Mouse (Mus musculus): Measurements from ENCODE around the gene Ssbp1.

Gene Ssbp1

DNA sequence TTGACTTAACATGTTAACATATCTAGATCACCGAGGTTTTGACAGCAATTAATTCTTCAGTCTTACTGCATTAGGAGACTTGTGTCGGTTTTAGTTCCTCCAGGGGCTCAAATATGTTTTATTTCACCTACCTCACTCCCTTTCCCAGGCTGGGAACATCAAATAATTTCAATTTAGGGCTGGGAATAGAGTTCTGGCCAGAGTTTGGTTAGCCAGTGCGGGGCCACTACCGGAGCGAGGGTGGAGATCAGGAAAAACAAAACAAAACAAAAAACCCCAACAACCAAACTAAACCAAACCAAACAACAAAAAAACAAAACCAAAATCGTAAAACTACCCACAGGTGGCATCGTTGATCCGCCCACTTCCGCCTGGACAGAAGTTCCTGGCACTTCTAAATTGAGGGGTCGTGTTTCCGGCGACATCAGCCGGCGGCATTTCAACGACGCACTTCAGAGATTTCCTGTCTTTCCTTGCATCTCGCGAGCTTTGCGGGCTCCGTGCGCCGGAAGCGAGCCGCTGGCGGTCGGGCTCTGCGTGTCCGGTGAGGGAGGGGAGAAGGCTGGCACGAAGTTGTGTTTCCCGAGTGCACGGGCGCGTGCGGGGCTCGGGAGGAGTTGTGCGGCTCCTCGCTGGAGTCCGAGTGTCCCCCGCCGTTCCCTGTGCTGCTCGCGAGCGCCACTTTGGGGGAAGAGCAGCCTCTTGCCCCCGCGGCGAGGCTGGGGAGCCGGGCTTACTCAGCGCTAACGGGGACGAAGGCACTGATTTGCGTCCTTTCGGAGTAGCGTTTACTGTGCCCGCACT, at the start of gene Ssbp1:
Ssbp1 (plus strand) TSS at position 437 of the 804 bp plus-strand sequence.
- DNase-seq (ENCODE audit: low spot score) = peak; percentile 83

GRCm38 (mm10) chr6:40423013-40423412, 48.1 kb upstream of the Ssbp1 start:
- no peak for DNase-seq (ENCODE audit: low spot score)

DNA sequence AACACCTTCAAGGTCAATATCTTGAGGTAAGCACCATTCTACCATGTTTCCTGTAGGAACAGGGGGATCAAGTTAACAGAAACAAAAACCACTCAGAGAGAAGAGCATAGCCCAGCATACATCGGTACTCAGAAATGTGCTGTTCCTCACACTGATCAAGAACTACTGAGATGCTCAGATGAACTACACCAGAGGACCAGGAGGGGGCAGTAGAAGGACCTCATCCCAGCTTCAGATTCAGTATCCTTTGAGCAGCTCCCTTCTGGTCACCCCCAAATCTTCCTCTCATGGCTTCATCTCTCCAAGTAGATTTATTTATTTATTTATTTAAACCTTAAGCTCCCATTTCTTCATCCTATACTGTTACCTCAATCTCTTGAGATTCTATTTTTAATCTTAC, 47.4 kb upstream of the Ssbp1 start:
- DNase-seq (ENCODE audit: low spot score) = no peak

- DNase-seq (ENCODE audit: low spot score) = no peak
Observed at GRCm38 (mm10) chr6:40427441-40427840, 43.7 kb upstream of the Ssbp1 start.

DNA sequence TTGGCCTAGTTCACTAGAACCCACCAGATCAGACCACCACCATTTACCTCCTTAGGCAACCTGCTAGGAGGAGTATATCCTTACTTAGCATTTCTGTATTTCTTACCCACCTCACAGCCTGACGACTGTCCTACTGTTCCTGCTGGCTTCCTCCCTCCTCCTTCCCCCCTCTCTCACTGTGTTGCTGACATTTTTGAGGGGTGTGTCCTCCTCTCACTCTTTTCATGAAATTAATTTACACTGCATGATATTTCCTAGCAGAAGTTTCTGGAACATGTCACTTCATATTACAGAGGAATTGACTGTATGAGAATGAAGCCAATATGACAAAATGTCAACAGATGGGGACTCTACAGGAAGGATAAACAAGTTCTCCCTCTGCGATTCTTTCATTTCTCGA, 42.5 kb upstream of the Ssbp1 start:
- no peak for DNase-seq (ENCODE audit: low spot score)

- no peak for DNase-seq (ENCODE audit: low spot score)
Observed at GRCm38 (mm10) chr6:40429521-40429931, 41.6 kb upstream of the Ssbp1 start.

- DNase-seq (ENCODE audit: low spot score) = no peak
Observed at GRCm38 (mm10) chr6:40430251-40430650, 40.9 kb upstream of the Ssbp1 start.

GRCm38 (mm10) chr6:40430878-40431277, 40.3 kb upstream of the Ssbp1 start:
- no peak for DNase-seq (ENCODE audit: low spot score)

GRCm38 (mm10) chr6:40431356-40431755, 39.8 kb upstream of the Ssbp1 start:
- no peak for DNase-seq (ENCODE audit: low spot score)

GRCm38 (mm10) chr6:40431812-40432211, 39.3 kb upstream of the Ssbp1 start:
- no peak for DNase-seq (ENCODE audit: low spot score)

DNA sequence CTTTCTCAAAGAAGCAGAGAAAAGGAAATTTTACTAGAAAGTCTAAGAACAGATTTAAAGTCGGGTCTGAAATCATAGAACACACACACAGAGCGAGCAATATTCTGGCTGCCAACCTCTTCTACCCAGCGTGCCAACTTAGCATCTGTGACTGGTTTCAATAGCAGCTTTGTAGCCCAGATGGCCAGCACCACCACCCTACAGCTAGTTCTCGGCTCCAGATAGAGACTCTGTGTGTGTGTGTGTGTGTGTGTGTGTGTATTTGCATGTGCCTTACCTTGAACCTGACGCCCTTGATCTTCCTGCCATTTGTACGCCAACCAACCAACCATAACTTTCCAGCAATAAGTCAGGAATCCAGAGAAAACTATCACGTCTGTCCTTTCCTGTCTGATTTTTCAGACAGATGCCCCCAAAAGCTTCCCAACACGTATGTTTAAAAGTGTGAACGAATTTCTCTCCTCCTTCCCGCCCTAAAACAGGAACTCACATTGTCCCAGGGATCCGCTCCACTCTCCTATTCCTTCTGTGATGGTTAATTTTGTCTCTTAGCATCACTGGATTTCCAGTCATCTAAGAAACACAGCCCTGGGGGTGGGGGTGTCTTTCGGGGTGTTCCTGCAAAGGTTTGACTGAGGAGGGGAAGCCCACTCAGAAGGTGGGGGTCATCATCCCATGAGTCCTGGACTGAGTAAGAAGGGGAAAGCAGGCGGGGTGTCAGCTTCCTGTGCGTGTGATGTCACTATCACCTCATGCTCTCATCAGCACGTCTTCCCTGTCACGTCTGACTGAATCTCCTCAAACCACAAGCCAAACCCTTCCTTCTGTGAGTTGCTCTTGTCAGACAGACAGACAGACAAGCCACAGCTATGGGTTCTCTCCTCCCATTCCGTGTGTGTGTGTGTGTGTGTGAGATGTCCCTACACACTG, 38.5 kb upstream of the Ssbp1 start:
- peak; percentile 77 for DNase-seq (ENCODE audit: low spot score)

GRCm38 (mm10) chr6:40434697-40435096, 36.5 kb upstream of the Ssbp1 start:
- DNase-seq (ENCODE audit: low spot score) = no peak

DNA sequence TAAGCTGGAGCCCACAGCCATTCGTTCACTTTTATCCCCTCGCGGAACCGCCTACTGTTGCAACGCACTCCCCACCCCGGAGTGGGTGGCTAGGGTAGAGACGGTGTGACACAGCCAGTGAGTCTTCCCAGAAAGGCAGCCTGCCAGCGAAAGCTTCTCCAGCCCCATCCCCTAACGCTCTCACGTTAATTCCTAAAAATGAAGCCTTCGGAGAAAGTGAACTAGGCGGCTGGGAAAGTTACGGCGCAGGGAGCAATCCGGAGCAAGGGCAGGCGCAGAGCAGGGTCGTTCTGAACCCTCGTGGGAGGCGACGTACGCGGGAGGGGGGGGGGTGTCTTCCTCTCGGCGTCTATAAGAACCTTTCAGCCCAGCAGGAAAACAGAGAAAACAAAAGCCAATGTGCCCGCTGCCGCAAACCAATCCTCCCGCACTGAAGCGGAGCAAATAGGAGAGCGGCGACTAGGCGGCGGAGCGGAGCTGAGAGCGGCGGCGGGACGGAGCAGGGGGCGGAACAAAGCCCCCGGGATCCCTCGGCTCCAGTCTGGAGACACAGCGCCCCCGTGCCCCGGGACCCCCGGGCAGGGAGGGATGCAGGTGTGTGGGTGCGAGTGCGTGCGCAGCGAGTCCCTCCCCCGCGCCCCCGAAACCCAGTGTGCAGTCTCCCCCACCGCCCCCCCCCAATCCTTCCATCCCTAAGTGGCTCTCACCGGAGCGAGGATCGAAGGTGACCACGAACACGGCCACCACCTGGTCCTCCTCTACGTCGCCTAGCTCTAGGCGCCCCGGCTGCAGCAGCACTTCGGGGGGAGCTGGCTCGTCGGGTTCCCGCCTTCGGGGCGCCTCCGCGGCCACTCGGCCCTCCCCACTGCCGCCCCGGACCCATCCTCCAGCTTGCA, 35.8 kb upstream of the Ssbp1 start:
- DNase-seq (ENCODE audit: low spot score) = no peak

GRCm38 (mm10) chr6:40436047-40436483, 35.1 kb upstream of the Ssbp1 start, which contains the start of gene E330009J07Rik:
E330009J07Rik (minus strand) TSS chr6:40436135.
- no peak for DNase-seq (ENCODE audit: low spot score)

- DNase-seq (ENCODE audit: low spot score) = no peak
Observed at GRCm38 (mm10) chr6:40438936-40439335, 32.2 kb upstream of the Ssbp1 start, which contains the start of gene Wee2. Wee2 (plus strand) TSS chr6:40439088.

- no peak for DNase-seq (ENCODE audit: low spot score)
Observed at GRCm38 (mm10) chr6:40439731-40440130, 31.4 kb upstream of the Ssbp1 start.

DNA sequence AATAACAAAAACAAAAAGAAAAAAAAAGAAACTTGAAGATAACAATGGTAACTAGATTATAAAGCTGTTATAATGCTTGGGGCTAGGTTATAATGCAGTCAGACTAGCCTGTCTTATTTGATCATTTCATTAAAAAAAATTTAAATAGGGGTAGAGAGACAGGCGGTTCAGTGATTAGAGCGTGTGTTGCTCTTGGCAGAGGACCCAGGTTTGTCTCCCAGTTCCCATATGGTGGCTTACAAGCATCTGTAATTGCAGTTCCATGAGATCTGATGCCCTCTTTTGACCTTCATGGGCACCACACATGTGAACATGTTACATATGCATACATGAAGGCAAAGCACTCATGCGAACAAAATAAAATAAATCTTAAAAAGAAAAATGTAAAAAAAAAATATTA, 29.9 kb upstream of the Ssbp1 start:
- no peak for DNase-seq (ENCODE audit: low spot score)

DNA sequence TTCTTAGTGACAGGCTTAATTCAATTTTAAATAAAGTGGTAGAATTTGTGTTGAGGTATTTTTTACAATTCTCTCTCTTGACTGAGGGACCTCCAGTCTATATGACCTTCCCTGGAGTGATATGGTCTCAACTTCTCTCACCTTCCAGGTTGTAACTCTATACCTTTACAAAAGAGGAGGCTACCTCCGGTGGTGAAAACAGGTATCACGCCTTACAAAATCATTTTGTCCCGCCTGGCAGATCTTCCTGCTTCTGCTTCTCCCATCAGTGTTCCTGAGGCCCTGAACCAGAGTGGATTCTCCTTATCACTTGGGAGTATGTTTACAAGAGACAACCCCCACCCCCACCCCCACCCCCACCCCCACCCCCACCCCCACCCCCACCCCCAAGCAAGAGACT, 29.4 kb upstream of the Ssbp1 start:
- DNase-seq (ENCODE audit: low spot score) = no peak

DNA sequence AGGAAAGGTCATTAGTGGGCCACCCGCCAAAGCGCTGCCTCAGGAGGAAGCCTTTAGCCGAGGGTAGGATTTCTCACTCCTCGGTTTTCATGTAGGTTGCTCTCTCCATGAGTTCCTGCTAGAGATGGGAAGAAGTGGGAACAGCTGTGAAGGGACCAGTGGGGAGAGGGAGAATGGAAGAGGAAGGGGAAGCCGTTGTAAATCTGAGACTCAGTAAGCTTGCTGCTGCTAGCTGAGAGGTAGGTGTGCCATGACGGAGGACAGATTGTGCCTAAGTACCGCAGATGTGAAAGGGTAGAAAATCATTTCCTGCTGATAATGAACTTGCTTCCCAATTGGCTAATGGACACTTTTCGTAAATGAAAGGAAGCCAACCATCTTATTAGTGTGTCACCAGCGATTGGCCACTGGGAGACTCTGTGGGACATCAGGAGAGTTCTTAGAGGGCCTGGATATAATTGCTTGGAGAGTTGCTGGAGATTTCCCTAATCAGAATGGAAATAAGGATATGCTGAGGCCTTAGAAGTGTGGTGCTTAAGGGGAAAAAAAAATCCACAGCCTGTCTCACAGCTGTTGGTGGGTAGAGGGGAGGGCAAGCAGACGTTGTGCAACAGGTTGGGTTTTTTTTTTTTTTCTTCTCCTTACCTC, 27.7 kb upstream of the Ssbp1 start:
- no peak for DNase-seq (ENCODE audit: low spot score)

DNA sequence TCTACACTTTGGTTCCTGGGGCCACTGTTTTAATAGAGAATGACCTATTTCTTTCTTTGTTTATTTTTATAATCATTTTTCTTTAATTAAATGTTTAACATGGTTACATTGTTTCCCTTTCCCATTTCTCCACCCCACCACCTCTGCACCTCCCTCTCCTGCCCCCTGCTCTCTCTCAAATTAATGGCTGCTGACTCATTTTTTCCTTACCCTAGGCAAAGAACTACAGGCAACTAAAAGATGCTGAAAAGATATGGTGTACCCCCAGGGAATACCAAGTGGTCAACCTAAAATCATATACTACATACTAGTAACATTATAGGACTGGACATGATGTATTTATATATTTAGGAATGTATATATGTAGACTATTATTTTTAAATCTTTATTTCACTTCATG, 22.5 kb upstream of the Ssbp1 start:
- no peak for DNase-seq (ENCODE audit: low spot score)

DNA sequence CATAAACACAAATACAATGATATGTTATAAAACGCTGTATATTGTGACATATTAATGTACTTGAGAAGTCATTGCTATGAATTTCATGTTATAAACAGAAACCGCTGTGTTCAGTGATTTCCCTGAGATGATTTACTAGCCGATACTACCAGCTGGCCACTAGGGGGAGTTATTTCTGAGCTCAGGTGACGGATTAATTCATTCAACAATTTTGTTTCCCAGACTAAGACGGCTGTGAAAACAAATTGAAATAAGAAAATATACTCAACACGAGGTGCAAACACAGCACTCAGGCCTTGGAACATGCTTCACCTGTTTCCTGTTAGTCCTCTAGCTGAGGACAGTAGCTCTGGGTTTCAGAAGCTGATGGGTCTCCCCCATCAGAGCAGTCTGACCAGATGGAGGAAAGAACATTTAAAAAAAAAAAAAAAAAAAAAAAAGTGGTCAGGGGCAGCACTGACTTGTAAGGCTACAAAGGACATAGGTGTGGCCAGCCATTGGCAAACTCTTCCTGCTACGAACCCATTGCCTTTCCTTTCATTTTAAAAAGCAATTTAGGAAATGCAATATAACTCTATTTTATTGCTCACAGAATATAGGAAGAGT, 16.6 kb upstream of the Ssbp1 start:
- no peak for DNase-seq (ENCODE audit: low spot score)
